Mouse (Mus musculus) thymus, adult 2 months (tissue): ENCODE data around the gene Adgrb3.

Experiments used
- CTCF ChIP-seq: fragments of 200-500 bp; IDR thresholded peaks from 2 replicates; pipeline ENCODE4 v1.5.1; 2012; ENCODE audit warnings: mild to moderate bottlenecking, control low read depth, low read length, moderate library complexity, borderline replicate concordance; ENCODE audit not compliant: control insufficient read depth, poor library complexity, insufficient read depth; ENCODE audit errors: extremely low read depth
- POLR2A ChIP-seq: fragments of 200-500 bp; IDR thresholded peaks from 2 replicates; pipeline ENCODE4 v1.6.1; 2012; ENCODE audit warnings: mild to moderate bottlenecking, low read length, control low read depth, moderate library complexity; ENCODE audit not compliant: control insufficient read depth, poor library complexity, insufficient read depth; ENCODE audit errors: extremely low read depth

DNA sequence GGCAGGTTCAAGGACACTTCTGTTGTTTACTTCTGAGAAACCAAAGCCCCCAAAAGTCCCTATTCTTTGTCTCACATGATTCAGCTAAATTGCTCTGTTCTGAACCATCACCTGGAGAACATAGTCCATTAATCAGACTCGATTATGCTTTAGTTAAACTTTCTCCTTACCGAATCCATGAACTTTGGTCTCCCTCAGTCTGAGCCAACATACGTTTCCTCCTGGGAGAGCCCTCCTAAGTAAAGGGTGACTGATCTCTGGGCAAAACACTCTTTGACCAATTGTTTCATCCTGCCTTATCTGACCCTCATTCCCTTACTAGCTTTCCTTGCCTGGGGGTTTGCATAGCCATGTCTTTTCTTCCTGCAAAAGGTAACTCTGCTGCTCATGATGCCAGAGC lies 806.4 kb downstream of the Adgrb3 start:
- TF ChIP-seq CTCF = no peak
- no peak for TF ChIP-seq POLR2A
